Mouse (Mus musculus): ENCODE measurements around the gene Lhx5. TPM values are rescaled to one million over a fixed set of nuclear protein-coding genes. Genes with fewer than 3 reads are reported as not detected.

Lhx5 gene
- polyA plus RNA-seq, 1 experiment = 30.0 TPM

GRCm38 (mm10) chr5:120440733-120441132, 9.2 kb downstream of the Lhx5 start:
- TF ChIP-seq POLR2A (IDR thresholded peaks at IDR 0.05; ENCODE audit: borderline replicate concordance, extremely low read depth, insufficient read depth, insufficient read length, poor library complexity, severe bottlenecking) = no peak
- TF ChIP-seq CTCF (IDR thresholded peaks at IDR 0.05; ENCODE audit: borderline replicate concordance, extremely low read depth, insufficient read depth, insufficient read length) = peak; percentile 99
- peak; percentile 96 for DNase-seq (ENCODE audit: low read depth)

- peak; percentile 47 for DNase-seq (ENCODE audit: low read depth)
These were observed 15.8 kb downstream of the Lhx5 start for GRCm38 (mm10) chr5:120447305-120447704.

GRCm38 (mm10) chr5:120454756-120455337, 23.3 kb downstream of the Lhx5 start:
- DNase-seq (ENCODE audit: low read depth) = no peak
- TF ChIP-seq CTCF (IDR thresholded peaks at IDR 0.05; ENCODE audit: borderline replicate concordance, extremely low read depth, insufficient read depth, insufficient read length) (no peak), POLR2A (IDR thresholded peaks at IDR 0.05; ENCODE audit: borderline replicate concordance, extremely low read depth, insufficient read depth, insufficient read length, poor library complexity, severe bottlenecking) (no peak)

More at GRCm38 (mm10) chr5:120447305-120447704, 15.8 kb downstream of the Lhx5 start:
- TF ChIP-seq POLR2A (IDR thresholded peaks at IDR 0.05; ENCODE audit: borderline replicate concordance, extremely low read depth, insufficient read depth, insufficient read length, poor library complexity, severe bottlenecking) = no peak
- TF ChIP-seq CTCF (IDR thresholded peaks at IDR 0.05; ENCODE audit: borderline replicate concordance, extremely low read depth, insufficient read depth, insufficient read length) = no peak

GRCm38 (mm10) chr5:120456253-120456652, 24.8 kb downstream of the Lhx5 start:
- no peak for DNase-seq (ENCODE audit: low read depth)
- no peak for TF ChIP-seq CTCF (IDR thresholded peaks at IDR 0.05; ENCODE audit: borderline replicate concordance, extremely low read depth, insufficient read depth, insufficient read length)

GRCm38 (mm10) chr5:120456841-120457554, 25.5 kb downstream of the Lhx5 start:
- no peak for DNase-seq (ENCODE audit: low read depth)
- TF ChIP-seq POLR2A (IDR thresholded peaks at IDR 0.05; ENCODE audit: borderline replicate concordance, extremely low read depth, insufficient read depth, insufficient read length, poor library complexity, severe bottlenecking) = no peak

GRCm38 (mm10) chr5:120457628-120458027, 26.1 kb downstream of the Lhx5 start:
- peak; percentile 85 for TF ChIP-seq CTCF (IDR thresholded peaks at IDR 0.05; ENCODE audit: borderline replicate concordance, extremely low read depth, insufficient read depth, insufficient read length)
- no peak for TF ChIP-seq POLR2A (IDR thresholded peaks at IDR 0.05; ENCODE audit: borderline replicate concordance, extremely low read depth, insufficient read depth, insufficient read length, poor library complexity, severe bottlenecking)
- DNase-seq (ENCODE audit: low read depth) = peak; percentile 90

- no peak for TF ChIP-seq CTCF (IDR thresholded peaks at IDR 0.05; ENCODE audit: borderline replicate concordance, extremely low read depth, insufficient read depth, insufficient read length)
- no peak for TF ChIP-seq POLR2A (IDR thresholded peaks at IDR 0.05; ENCODE audit: borderline replicate concordance, extremely low read depth, insufficient read depth, insufficient read length, poor library complexity, severe bottlenecking)
- no peak for DNase-seq (ENCODE audit: low read depth)
These were observed 27.6 kb downstream of the Lhx5 start for GRCm38 (mm10) chr5:120459133-120459532.

- TF ChIP-seq POLR2A (IDR thresholded peaks at IDR 0.05; ENCODE audit: borderline replicate concordance, extremely low read depth, insufficient read depth, insufficient read length, poor library complexity, severe bottlenecking) (no peak), CTCF (IDR thresholded peaks at IDR 0.05; ENCODE audit: borderline replicate concordance, extremely low read depth, insufficient read depth, insufficient read length) (no peak)
- no peak for DNase-seq (ENCODE audit: low read depth)
These were observed 30.4 kb downstream of the Lhx5 start for GRCm38 (mm10) chr5:120461902-120462301.

- no peak for DNase-seq (ENCODE audit: low read depth)
- no peak for TF ChIP-seq POLR2A (IDR thresholded peaks at IDR 0.05; ENCODE audit: borderline replicate concordance, extremely low read depth, insufficient read depth, insufficient read length, poor library complexity, severe bottlenecking)
- TF ChIP-seq CTCF (IDR thresholded peaks at IDR 0.05; ENCODE audit: borderline replicate concordance, extremely low read depth, insufficient read depth, insufficient read length) = peak; percentile 59; the same call in 1 of the 2 replicates
These were observed 32.8 kb downstream of the Lhx5 start for GRCm38 (mm10) chr5:120464321-120464720.

- DNase-seq (ENCODE audit: low read depth) = no peak
- no peak for TF ChIP-seq POLR2A (IDR thresholded peaks at IDR 0.05; ENCODE audit: borderline replicate concordance, extremely low read depth, insufficient read depth, insufficient read length, poor library complexity, severe bottlenecking)
- peak; percentile 67 for TF ChIP-seq CTCF (IDR thresholded peaks at IDR 0.05; ENCODE audit: borderline replicate concordance, extremely low read depth, insufficient read depth, insufficient read length)
These were observed 33.6 kb downstream of the Lhx5 start for GRCm38 (mm10) chr5:120465062-120465461.

GRCm38 (mm10) chr5:120465860-120466259, 34.4 kb downstream of the Lhx5 start:
- TF ChIP-seq CTCF (IDR thresholded peaks at IDR 0.05; ENCODE audit: borderline replicate concordance, extremely low read depth, insufficient read depth, insufficient read length) (no peak), POLR2A (IDR thresholded peaks at IDR 0.05; ENCODE audit: borderline replicate concordance, extremely low read depth, insufficient read depth, insufficient read length, poor library complexity, severe bottlenecking) (no peak)
- DNase-seq (ENCODE audit: low read depth) = peak; percentile 74

- TF ChIP-seq CTCF (IDR thresholded peaks at IDR 0.05; ENCODE audit: borderline replicate concordance, extremely low read depth, insufficient read depth, insufficient read length) (no peak), POLR2A (IDR thresholded peaks at IDR 0.05; ENCODE audit: borderline replicate concordance, extremely low read depth, insufficient read depth, insufficient read length, poor library complexity, severe bottlenecking) (no peak)
- DNase-seq (ENCODE audit: low read depth) = no peak
These were observed 35.5 kb downstream of the Lhx5 start for GRCm38 (mm10) chr5:120467026-120467425.

Measured in brain, embryonic 14.5 days (tissue).